Mouse (Mus musculus): ENCODE measurements around the gene Chaf1a. TPM values are rescaled to one million over a fixed set of nuclear protein-coding genes. Genes with fewer than 3 reads are reported as not detected.
"Not testable (repeated sequence)": the region's sequence is repeated elsewhere in the genome, so short reads cannot be mapped to it uniquely, and the experiment has no call there.

The Chaf1a gene
- polyA plus RNA-seq, 1 experiment from 2014 or later = 24.0 TPM

DNA sequence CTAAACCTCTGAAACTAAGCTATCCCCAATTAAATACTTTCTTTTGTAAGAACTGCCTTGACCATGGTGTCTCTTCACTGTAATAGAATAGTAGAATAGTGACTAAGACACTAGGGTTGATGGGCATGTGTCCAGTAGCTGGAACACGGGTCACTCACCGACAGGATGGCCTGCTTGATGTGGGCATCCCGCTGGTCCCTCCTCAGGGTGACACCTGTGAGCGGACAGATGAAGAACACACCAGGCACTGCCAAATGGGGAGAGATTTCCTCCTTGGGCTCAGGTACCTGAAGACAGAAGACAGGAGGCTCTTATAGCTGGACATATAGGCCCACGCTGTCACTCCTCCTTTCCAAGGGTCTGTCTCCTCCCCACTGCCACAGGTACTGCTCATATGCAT is 32.0 kb downstream of the Chaf1a start:
- WGBS = 86% methylated on average over 5 of the region's 5 CpGs
- ATAC-seq (ENCODE audit: low read depth) = no peak
- Histone ChIP-seq H3K36me3 (ENCODE audit: control insufficient read depth, insufficient read depth, low read length) (peaks cover 44% of the 10 kb centered on the region), H3K4me3 (ENCODE audit: low read length) (no peak overlapping the region), H3K27ac (ENCODE audit: low read length) (no peak overlapping the region), H3K4me1 (replicated peaks; ENCODE audit: control insufficient read depth, insufficient read depth, low read length) (peaks cover 13% of the 10 kb centered on the region), H3K9ac (ENCODE audit: low read length) (no peak overlapping the region), H3K27me3 (ENCODE audit: control insufficient read depth, insufficient read depth, low read depth, low read length) (no peaks in the 10 kb centered on the region), H3K4me2 (ENCODE audit: low read depth, low read length) (no peak overlapping the region), H3K9me3 (ENCODE audit: control insufficient read depth, low read length) (no peaks in the 10 kb centered on the region)

GRCm38 (mm10) chr17:56074097-56074826 is 34.0 kb downstream of the Chaf1a start:
- peaks cover 13% of the 10 kb centered on the region for H3K4me1 ChIP-seq (replicated peaks; ENCODE audit: control insufficient read depth, insufficient read depth, low read length)
- H3K4me3 ChIP-seq (ENCODE audit: low read length) = peak overlapping the region; percentile 94
- peak overlapping the region; percentile 92 for H3K9ac ChIP-seq (ENCODE audit: low read length)
- no peaks in the 10 kb centered on the region for H3K27me3 ChIP-seq (ENCODE audit: control insufficient read depth, insufficient read depth, low read depth, low read length)
- peak overlapping the region; percentile 99 for H3K27ac ChIP-seq (ENCODE audit: low read length)
- peaks cover 23% of the 10 kb centered on the region for H3K36me3 ChIP-seq (ENCODE audit: control insufficient read depth, insufficient read depth, low read length)
- WGBS = 9% methylated on average over 21 of the region's 22 CpGs
- ATAC-seq (ENCODE audit: low read depth) = peak; percentile 48
- H3K9me3 ChIP-seq (ENCODE audit: control insufficient read depth, low read length) = no peaks in the 10 kb centered on the region
- peak overlapping the region; percentile 83 for H3K4me2 ChIP-seq (ENCODE audit: low read depth, low read length)

- WGBS = under 1% methylated on average over 35 of the region's 35 CpGs
These were observed 34.6 kb downstream of the Chaf1a start, which contains the start of gene Ubxn6 for GRCm38 (mm10) chr17:56074827-56075208. Gene Ubxn6 (minus strand): TSS chr17:56075028.

DNA sequence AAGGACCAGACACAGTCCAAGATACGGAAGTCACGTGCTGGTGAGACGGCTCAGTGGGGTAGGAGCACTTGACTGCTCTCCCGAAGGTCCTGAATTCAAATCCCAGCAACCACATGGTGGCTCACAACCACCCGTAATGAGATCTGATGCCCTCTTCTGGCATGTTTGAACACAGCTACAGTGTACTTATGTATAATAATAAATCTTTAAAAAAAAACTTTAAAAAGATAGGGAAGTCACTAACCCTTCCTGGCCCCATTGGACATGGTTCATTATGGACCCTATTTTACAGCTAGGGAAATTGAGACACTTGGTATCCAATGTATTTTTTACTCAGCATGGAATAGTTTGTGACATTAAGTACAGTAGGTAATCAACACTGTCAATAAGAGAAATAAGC is 37.3 kb downstream of the Chaf1a start:
- H3K4me2 ChIP-seq (ENCODE audit: low read depth, low read length) = no peak overlapping the region
- no peak for ATAC-seq (ENCODE audit: low read depth)
- H3K27me3 ChIP-seq (ENCODE audit: control insufficient read depth, insufficient read depth, low read depth, low read length) = no peaks in the 10 kb centered on the region
- peaks cover 27% of the 10 kb centered on the region for H3K4me1 ChIP-seq (replicated peaks; ENCODE audit: control insufficient read depth, insufficient read depth, low read length)
- no peak overlapping the region for H3K27ac ChIP-seq (ENCODE audit: low read length)
- no peak overlapping the region for H3K4me3 ChIP-seq (ENCODE audit: low read length)
- no peaks in the 10 kb centered on the region; the same call in 1 of the 2 replicates for H3K36me3 ChIP-seq (ENCODE audit: control insufficient read depth, insufficient read depth, low read length)
- 90% methylated on average over 5 of the region's 5 CpGs for WGBS
- H3K9ac ChIP-seq (ENCODE audit: low read length) = no peak overlapping the region
- H3K9me3 ChIP-seq (ENCODE audit: control insufficient read depth, low read length) = no peaks in the 10 kb centered on the region

More at GRCm38 (mm10) chr17:56074827-56075208, 34.6 kb downstream of the Chaf1a start, which contains the start of gene Ubxn6:
- H3K9me3 ChIP-seq (ENCODE audit: control insufficient read depth, low read length) = no peaks in the 10 kb centered on the region
- H3K27ac ChIP-seq (ENCODE audit: low read length) = peak within 1 kb of the TSS; percentile 99
- peak; percentile 56 for ATAC-seq (ENCODE audit: low read depth)
- peaks cover 13% of the 10 kb centered on the region for H3K4me1 ChIP-seq (replicated peaks; ENCODE audit: control insufficient read depth, insufficient read depth, low read length)
- H3K36me3 ChIP-seq (ENCODE audit: control insufficient read depth, insufficient read depth, low read length) = peaks cover 18% of the 10 kb centered on the region
- H3K4me2 ChIP-seq (ENCODE audit: low read depth, low read length) = peak within 1 kb of the TSS; percentile 83
- H3K9ac ChIP-seq (ENCODE audit: low read length) = peak within 1 kb of the TSS; percentile 92
- no peaks in the 10 kb centered on the region for H3K27me3 ChIP-seq (ENCODE audit: control insufficient read depth, insufficient read depth, low read depth, low read length)
- H3K4me3 ChIP-seq (ENCODE audit: low read length) = peak within 1 kb of the TSS; percentile 94

DNA sequence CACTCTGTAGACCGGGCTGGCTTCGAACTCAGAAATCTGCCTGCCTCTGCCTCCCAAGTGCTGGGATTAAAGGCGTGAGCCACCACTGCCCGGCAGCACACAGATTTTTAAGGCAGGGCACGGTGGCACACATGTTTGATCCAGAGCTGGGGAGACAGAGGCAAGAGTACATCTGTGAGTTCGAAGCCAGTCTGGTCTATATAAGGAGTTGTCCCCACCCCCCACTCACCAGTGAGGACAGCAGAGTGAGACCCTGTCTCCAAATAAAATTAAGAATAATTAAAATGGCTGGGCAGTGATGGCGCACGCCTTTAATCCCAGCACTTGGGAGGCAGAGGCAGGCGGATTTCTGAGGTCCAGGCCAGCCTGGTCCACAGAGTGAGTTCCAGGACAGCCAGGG is 38.1 kb downstream of the Chaf1a start:
- Histone ChIP-seq H3K4me3 (ENCODE audit: low read length) (peak overlapping the region; percentile 92), H3K27ac (ENCODE audit: low read length) (peak overlapping the region; percentile 67), H3K4me1 (replicated peaks; ENCODE audit: control insufficient read depth, insufficient read depth, low read length) (peaks cover 27% of the 10 kb centered on the region), H3K4me2 (ENCODE audit: low read depth, low read length) (peak overlapping the region; percentile 44)
- not testable (repeated sequence) for H3K27me3 ChIP-seq (ENCODE audit: control insufficient read depth, insufficient read depth, low read depth, low read length); H3K9me3 ChIP-seq (ENCODE audit: control insufficient read depth, low read length); ATAC-seq (ENCODE audit: low read depth); H3K36me3 ChIP-seq (ENCODE audit: control insufficient read depth, insufficient read depth, low read length); H3K9ac ChIP-seq (ENCODE audit: low read length)
- 63% methylated on average over 9 of the region's 9 CpGs for WGBS

DNA sequence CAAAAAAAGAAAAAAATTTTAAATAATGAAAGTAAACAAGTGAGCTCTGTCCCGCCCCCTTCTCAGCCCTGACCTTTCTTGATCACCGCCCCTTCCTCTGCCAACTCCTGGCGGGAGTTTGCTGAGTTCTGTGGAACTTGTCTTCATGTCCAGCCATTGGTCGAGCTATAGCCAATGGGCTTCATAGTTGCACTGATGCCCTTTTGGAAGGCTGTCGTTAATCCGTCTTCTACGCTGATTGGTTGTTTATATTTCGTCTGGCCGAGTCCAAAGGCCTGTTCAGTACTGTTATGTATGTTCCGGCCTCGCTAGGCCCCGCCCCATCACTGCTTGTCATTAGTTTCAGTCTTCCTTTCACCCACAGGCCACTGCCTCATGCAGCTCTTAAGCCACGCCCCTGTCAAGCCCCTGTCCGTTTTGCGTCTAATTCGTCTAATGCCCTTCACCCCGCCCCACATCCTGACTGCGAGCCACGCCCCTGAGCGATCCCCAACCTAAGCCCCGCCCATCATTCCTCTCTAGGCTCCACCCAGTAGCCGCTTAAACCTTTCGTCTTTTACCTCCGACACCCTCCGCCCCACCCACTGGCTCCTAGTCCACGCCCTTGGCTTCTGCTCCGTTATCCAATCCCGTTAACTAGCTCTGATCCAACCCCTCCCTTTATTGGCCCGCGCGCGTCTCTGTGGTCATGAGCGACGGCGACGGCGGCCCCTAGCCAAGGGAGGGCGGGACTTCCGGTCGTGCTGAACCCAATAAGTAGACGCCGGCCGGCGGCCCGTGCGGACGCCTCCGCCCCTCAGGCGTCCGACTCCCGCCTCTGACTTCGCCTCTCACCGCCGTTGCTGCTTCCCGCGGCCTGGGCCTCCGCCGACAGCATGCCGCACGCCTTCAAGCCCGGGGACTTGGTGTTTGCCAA is 38.9 kb downstream of the Chaf1a start, which contains the start of gene Hdgfl2:
Gene Hdgfl2, plus strand, starts transcription at position 755 of the 916 bp plus-strand sequence.
- under 1% methylated on average over 61 of the region's 61 CpGs for WGBS

GRCm38 (mm10) chr17:56079921-56080320 is 39.7 kb downstream of the Chaf1a start:
- H3K4me1 ChIP-seq (replicated peaks; ENCODE audit: control insufficient read depth, insufficient read depth, low read length) = peaks cover 21% of the 10 kb centered on the region
- ATAC-seq (ENCODE audit: low read depth) = no peak
- H3K9me3 ChIP-seq (ENCODE audit: control insufficient read depth, low read length) = no peaks in the 10 kb centered on the region
- H3K27me3 ChIP-seq (ENCODE audit: control insufficient read depth, insufficient read depth, low read depth, low read length) = no peaks in the 10 kb centered on the region
- peak overlapping the region; percentile 67 for H3K27ac ChIP-seq (ENCODE audit: low read length)
- H3K4me2 ChIP-seq (ENCODE audit: low read depth, low read length) = peak overlapping the region; percentile 95
- 1% methylated on average over 11 of the region's 11 CpGs for WGBS
- H3K9ac ChIP-seq (ENCODE audit: low read length) = peak overlapping the region; percentile 85
- peak overlapping the region; percentile 92 for H3K4me3 ChIP-seq (ENCODE audit: low read length)
- H3K36me3 ChIP-seq (ENCODE audit: control insufficient read depth, insufficient read depth, low read length) = peaks cover 4% of the 10 kb centered on the region; the same call in 1 of the 2 replicates

More for the DNA sequence above, 38.9 kb downstream of the Chaf1a start, which contains the start of gene Hdgfl2:
- H3K36me3 ChIP-seq (ENCODE audit: control insufficient read depth, insufficient read depth, low read length) = peaks cover 4% of the 10 kb centered on the region; the same call in 1 of the 2 replicates
- H3K27ac ChIP-seq (ENCODE audit: low read length) = peak within 1 kb of the TSS; percentile 67
- no peaks in the 10 kb centered on the region for H3K27me3 ChIP-seq (ENCODE audit: control insufficient read depth, insufficient read depth, low read depth, low read length)
- H3K4me2 ChIP-seq (ENCODE audit: low read depth, low read length) = peak within 1 kb of the TSS; percentile 95
- no peaks in the 10 kb centered on the region for H3K9me3 ChIP-seq (ENCODE audit: control insufficient read depth, low read length)
- H3K4me3 ChIP-seq (ENCODE audit: low read length) = peak within 1 kb of the TSS; percentile 92
- ATAC-seq (ENCODE audit: low read depth) = peak; percentile 93
- H3K4me1 ChIP-seq (replicated peaks; ENCODE audit: control insufficient read depth, insufficient read depth, low read length) = peaks cover 23% of the 10 kb centered on the region
- peak within 1 kb of the TSS; percentile 85 for H3K9ac ChIP-seq (ENCODE audit: low read length)

GRCm38 (mm10) chr17:56080781-56081585 is 40.7 kb downstream of the Chaf1a start:
- Histone ChIP-seq H3K4me3 (ENCODE audit: low read length) (peak overlapping the region; percentile 92), H3K27me3 (ENCODE audit: control insufficient read depth, insufficient read depth, low read depth, low read length) (no peaks in the 10 kb centered on the region), H3K9me3 (ENCODE audit: control insufficient read depth, low read length) (no peaks in the 10 kb centered on the region), H3K4me2 (ENCODE audit: low read depth, low read length) (peak overlapping the region; percentile 95), H3K4me1 (replicated peaks; ENCODE audit: control insufficient read depth, insufficient read depth, low read length) (peaks cover 15% of the 10 kb centered on the region), H3K9ac (ENCODE audit: low read length) (peak overlapping the region; percentile 85), H3K36me3 (ENCODE audit: control insufficient read depth, insufficient read depth, low read length) (peaks cover 4% of the 10 kb centered on the region; the same call in 1 of the 2 replicates), H3K27ac (ENCODE audit: low read length) (no peak overlapping the region)
- no peak for ATAC-seq (ENCODE audit: low read depth)
- 5% methylated on average over 8 of the region's 8 CpGs for WGBS
